Mouse (Mus musculus) liver, embryonic 14.5 days (tissue): Measurements from ENCODE around the gene Snrnp25.

Source experiments
- CTCF ChIP-seq: IDR thresholded peaks from 2 replicates; pipeline ENCODE4 v1.5.1; 2016; ENCODE audit warnings: antibody characterized with exemption, low read depth, control low read depth
- EP300 ChIP-seq: IDR thresholded peaks from 2 replicates; pipeline ENCODE4 v1.6.1; 2016; ENCODE audit warnings: antibody characterized with exemption, low read depth

- TF ChIP-seq CTCF (no peak), EP300 (no peak)
These were observed 19.2 kb upstream of the Snrnp25 start for GRCm38 (mm10) chr11:32186031-32186430.
